Mouse (Mus musculus) kidney, adult 8-10 months (tissue): Measurements from ENCODE around the gene Eif5a2.
A peak's percentile ranks its signal among the peaks of the same experiment; 100 is the strongest.
"Not testable (repeated sequence)": the region's sequence is repeated elsewhere in the genome, so short reads cannot be mapped to it uniquely, and the experiment has no call there.

ENCODE experiments used
- DNase-seq, 2 experiments: peaks; one replicate each; pipeline ENCODE4 v3.0.0; 2022

Gene Eif5a2

DNA sequence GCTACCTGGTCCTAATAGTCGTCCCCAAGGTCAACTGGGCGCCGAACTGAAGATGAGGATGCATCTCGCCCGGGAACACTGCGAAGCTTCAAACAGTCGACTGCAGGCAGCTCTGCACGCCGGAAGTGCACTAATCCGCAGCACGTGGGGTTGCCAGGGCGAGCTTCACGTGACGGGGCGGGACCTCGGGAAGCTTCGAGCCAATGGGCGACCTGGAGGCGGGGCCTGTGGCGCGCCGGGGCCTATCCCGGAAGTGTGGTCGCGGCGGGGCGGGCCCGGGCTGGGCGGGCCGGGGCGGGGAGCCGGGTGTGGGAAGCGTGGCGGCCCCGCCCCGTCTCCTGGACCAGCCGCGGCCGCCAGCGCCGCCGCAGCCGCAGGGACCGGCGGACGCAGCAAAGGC lies at the start of gene Eif5a2:
Gene Eif5a2 (plus strand): TSS at position 283 of the 400 bp plus-strand sequence.
- DNase-seq = peak; percentile 90 to 94

- no peak for DNase-seq
Measured at GRCm38 (mm10) chr3:28734712-28735111, 46.4 kb upstream of the Eif5a2 start.

DNA sequence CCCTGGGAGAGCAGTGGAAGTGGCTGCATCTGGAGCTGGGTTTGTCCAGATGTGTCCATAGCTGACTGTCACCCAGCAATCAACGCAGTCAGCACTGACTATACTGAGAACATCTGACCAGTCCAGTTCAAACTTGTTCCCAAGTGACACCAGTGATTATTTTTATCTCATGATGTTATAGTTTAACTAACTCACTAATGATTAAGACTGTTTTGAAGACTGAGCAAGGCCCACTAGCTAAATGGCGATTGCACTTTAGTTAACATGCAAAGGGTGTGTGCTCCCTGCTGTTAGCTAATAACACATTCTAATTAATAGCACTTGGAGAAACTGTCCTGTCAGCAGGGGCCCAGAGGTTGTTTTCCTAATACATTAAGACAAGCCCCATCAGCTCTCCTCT lies 44.1 kb upstream of the Eif5a2 start:
- DNase-seq = peak; percentile 68 to 79

DNA sequence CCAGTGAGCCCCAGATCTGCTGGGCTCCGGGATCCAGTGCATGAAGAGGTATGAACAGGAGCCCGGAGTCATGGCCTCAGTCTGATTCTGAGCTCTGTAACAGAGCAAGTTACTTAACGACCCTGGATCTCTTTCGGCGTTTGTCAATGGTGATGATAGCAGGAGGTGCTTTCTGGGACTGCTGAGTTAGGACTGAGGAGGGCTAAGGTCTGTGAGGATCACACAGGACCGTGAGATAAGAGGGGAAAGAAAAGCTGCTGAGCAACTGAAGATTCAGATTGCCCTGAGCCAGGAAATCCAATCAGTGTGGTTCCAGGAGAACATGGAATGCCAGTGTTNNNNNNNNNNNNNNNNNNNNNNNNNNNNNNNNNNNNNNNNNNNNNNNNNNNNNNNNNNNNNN lies 40.7 kb upstream of the Eif5a2 start:
- no peak for DNase-seq

DNA sequence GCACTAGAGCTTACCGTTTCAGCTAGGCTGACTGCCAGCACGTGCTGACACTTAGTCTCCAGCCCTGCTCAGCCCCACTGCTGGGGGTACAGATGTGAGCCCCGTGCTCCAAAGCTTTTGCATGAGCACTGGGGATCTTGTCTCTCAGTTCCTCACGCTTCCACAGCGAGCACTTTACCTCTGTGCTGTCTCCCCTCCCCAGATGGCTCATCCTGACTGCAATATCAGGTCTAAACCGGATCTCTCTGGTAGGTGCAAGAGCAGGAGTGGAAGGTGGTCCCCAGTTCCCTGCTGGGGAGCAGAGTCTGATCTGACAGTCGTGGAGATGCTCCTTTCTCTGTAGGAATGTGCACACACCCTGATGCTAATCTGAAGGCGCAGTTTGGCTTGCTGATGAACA lies 37.8 kb upstream of the Eif5a2 start:
- DNase-seq = no peak

- DNase-seq = peak; percentile 66 to 71
Measured at GRCm38 (mm10) chr3:28745835-28746483, 35.1 kb upstream of the Eif5a2 start.

DNA sequence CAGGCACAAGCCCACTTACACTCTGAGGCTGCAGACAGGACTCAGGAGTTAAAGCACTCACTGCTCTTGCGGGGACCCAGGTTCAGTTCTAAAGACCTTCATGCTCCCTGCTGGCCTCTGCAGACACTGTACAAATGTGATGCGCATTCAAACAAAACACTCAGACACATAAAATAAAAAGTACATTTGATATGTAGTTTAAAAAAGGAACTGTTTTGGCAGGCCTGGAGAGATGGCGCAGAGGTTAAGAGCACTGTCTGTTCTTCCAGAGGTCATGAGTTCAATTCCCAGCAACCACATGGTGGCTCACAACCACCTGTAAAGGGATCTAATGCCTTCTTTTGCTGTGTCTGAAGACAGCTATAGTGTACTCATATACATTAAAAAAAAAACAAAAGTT lies 32.9 kb upstream of the Eif5a2 start:
- no peak for DNase-seq

DNA sequence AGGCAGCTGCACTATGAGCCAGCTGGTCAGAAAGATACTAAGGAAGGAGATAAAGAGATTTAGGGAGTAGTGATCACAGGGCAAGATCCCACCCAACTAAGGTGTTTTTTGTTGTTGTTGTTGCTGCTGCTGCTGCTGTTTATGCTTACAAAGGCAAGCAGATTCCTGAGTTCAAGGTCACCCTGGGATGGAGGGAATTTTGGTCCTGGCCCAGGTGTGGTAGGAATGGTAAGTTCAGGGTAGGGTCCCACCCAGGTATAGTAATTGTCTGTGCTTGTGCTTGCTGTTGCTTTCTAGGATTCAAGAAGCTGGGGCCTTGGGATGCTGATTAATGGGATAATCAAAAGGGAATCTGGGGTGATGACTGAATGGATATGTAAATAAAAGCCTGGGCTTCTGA lies 32.1 kb upstream of the Eif5a2 start:
- DNase-seq = no peak

GRCm38 (mm10) chr3:28755477-28755876 lies 25.6 kb upstream of the Eif5a2 start:
- no peak for DNase-seq

GRCm38 (mm10) chr3:28761225-28761789 lies 19.8 kb upstream of the Eif5a2 start:
- no peak for DNase-seq

- no peak for DNase-seq
Measured at GRCm38 (mm10) chr3:28766935-28767334, 14.1 kb upstream of the Eif5a2 start.

- no peak for DNase-seq
Measured at GRCm38 (mm10) chr3:28768222-28768621, 12.9 kb upstream of the Eif5a2 start.

- not testable (repeated sequence) for DNase-seq
Measured at GRCm38 (mm10) chr3:28772919-28773318, 8.2 kb upstream of the Eif5a2 start.

- no peak for DNase-seq
Measured at GRCm38 (mm10) chr3:28775361-28775760, 5.7 kb upstream of the Eif5a2 start.

- DNase-seq = no peak
Measured at GRCm38 (mm10) chr3:28775958-28776357, 5.1 kb upstream of the Eif5a2 start.

DNA sequence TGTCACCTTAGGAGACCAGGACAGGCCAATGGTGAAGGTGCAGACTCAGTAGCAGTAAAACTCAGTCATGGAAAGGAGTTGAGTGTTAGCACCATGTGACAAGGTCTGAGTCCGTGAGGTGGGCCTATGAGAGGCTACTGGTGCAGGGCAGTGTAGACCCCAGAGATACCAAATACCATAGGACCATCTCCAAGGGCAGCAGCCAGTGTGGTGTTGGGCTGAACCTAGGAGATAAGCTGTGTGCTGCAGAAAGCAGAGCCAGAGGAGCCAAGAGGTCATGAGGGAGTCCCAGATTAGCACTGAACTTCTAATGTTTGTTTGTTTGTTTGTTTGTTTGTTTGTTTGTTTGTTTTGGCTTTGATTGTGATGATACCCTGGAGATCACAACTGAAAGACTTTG lies 4.6 kb upstream of the Eif5a2 start:
- DNase-seq = no peak

DNA sequence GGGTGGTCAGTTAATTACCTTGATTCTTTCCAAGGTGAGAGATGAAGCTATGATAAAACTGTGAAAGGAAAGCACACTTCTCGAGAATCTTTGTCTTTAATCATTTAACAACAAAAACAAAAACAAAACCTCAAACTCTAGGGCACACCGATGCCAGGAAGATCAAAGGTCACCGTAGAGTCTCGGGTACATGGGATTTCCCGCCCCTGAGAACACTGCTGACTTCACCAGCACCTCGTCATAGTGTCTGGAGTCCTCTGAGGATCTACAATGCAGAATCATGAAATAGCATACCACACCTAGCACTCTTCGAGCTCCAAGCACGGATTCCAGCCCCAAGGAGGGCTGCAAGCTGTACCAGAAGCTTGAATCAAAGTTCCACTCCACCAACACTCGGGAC lies 565 bp upstream of the Eif5a2 start:
- peak; percentile 27 to 52 for DNase-seq

- DNase-seq = no peak
Measured at GRCm38 (mm10) chr3:28781422-28781821, 346 bp downstream of the Eif5a2 start.

DNA sequence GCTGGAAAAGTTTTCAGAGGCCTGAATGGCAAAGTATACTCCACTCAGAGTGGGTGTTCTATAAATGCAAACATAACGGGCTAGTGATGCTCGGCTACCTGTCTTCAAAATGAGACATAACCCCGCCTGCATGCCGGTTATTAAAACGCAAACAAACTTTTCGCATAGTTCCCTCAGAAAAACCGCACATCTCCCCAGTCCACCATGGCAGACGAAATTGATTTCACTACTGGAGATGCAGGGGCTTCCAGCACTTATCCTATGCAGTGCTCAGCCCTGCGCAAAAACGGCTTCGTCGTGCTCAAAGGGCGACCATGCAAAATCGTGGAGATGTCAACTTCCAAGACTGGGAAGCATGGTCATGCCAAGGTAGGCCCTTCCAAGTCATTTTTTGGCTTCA lies 772 bp downstream of the Eif5a2 start:
- no peak for DNase-seq

- no peak for DNase-seq
Measured at GRCm38 (mm10) chr3:28784176-28784575, 3.1 kb downstream of the Eif5a2 start.

DNA sequence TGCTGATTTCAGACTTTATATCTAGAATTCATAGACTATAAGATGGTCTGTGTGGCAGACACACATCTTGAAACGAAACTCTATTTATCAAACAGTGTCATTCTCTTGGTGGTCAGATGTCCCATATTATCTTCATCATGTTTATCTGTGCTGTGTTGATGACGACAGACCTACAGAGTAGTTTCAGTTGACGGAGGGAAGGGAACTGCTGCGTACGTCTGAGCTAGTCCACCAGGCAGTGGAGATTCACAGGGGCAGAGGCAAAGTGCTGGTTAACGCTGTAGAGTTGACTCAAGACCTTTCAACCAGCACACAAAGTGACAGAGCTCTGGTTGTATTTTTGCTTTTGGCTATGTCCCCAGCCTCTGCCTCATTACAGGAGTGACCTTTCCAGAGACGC lies 13.8 kb downstream of the Eif5a2 start:
- DNase-seq = no peak

DNA sequence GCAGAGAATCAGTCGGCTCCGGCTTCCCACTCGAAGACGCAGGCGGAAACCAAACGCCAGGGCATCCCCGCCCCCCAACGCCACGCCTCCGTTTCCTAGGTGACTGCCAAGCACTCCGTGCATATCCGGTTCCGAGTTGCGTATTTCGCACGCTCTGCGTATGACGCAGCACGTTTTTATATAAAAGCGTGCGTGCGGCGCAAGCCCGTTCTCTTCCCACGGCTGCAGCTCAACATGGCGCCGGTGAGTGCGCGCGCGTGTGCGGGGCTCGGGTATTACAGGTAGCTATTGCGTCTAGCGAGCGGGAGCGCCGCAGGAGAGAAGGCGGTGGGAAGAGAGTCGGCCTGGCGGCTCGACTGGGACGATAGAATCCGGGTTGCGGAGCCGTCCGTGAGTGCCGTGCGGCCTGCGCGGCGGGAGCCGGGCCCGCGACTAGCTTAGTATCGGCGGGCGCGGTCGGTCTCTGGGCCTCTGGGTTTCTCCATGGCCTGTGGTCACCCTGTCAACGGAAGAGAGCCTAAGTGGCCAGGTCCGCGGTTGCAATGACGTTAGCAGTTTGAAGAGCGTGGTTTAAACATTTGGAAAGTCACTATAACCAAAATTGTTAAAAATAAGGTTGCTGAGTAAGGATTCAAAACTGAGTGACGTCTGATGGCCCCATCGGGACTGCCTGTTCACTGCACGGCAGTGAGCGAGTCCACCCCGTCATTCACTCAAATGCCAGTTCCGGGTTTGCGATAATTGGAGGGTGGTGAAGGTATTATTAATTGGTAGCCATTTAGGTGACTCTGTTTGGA lies 24.4 kb downstream of the Eif5a2 start, which contains the start of gene Rpl22l1:
Gene Rpl22l1 (plus strand): TSS at position 136 of the 797 bp plus-strand sequence.
- DNase-seq = peak; percentile 98 to 99

DNA sequence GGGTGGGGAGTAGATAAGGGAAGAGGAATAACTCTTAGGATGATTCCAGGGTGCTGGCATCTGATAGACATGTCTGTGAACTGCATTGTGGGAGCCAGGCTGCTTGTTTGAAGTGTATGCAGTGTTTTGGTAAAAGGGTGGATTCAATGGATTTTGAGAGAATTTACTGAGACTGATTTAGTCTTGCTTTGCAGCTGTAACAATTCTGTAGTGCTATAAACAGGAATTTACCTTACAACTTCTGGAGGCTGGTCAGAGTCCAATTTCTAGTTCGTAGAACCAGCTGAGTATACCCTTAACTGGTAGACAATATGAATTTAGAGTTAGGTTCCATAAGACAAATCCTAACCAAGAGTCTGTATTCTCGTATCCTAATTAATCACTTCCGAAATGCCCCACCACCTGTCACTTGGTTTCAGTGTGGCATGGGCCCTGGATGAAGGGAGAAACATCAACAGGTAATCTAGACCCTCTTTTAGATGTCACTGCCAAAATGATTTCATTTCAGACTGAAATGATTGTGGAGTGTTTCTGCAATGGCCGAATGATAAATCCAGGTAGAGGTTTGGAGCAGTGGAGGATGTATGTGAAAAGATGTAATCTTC lies 27.1 kb downstream of the Eif5a2 start:
- DNase-seq = no peak

GRCm38 (mm10) chr3:28811441-28811840 lies 30.4 kb downstream of the Eif5a2 start:
- DNase-seq = no peak
